Mouse (Mus musculus) embryonic facial prominence, embryonic 13.5 days (tissue): ENCODE measurements around the gene Naa10. TPM values are rescaled to one million over a fixed set of nuclear protein-coding genes. Genes with fewer than 3 reads are reported as not detected.

ENCODE experiments used
- ATAC-seq: fragments of 200-750 bp; cut with Nextera tagmentation; 2 replicates; pipeline ENCODE4 v1.8.0; 2017; ENCODE audit warnings: low read depth; ENCODE audit not compliant: insufficient number of reproducible peaks, insufficient read depth, low FRiP score, low TSS enrichment
- H3K27ac ChIP-seq: fragments of 300-500 bp; sonication (generic); 2 replicates; pipeline ENCODE4 v1.5.1; 2015; ENCODE audit warnings: moderate library complexity, mild to moderate bottlenecking, inconsistent platforms
- H3K27me3 ChIP-seq: fragments of 300-500 bp; sonication (generic); 2 replicates; pipeline ENCODE4 v1.6.1; 2015; ENCODE audit warnings: mild to moderate bottlenecking, inconsistent platforms
- H3K36me3 ChIP-seq: fragments of 300-500 bp; sonication (generic); 2 replicates; pipeline ENCODE4 v1.6.1; 2015; ENCODE audit warnings: mild to moderate bottlenecking, inconsistent platforms
- H3K4me1 ChIP-seq: fragments of 300-500 bp; sonication (generic); 2 replicates; pipeline ENCODE4 v1.6.1; 2015; ENCODE audit warnings: inconsistent platforms
- H3K4me2 ChIP-seq: fragments of 300-500 bp; sonication (generic); 2 replicates; pipeline ENCODE4 v1.6.1; 2015; ENCODE audit warnings: moderate library complexity, mild to moderate bottlenecking, inconsistent platforms
- H3K4me3 ChIP-seq: fragments of 300-500 bp; sonication (generic); 2 replicates; pipeline ENCODE4 v1.5.1; 2015; ENCODE audit warnings: mild to moderate bottlenecking, inconsistent platforms
- H3K9ac ChIP-seq: fragments of 300-500 bp; sonication (generic); 2 replicates; pipeline ENCODE4 v1.6.1; 2015; ENCODE audit warnings: mild to moderate bottlenecking, inconsistent platforms
- H3K9me3 ChIP-seq: fragments of 300-500 bp; sonication (generic); 2 replicates; pipeline ENCODE4 v1.6.1; 2016; ENCODE audit warnings: inconsistent platforms
- WGBS: fragments of 180-500 bp; shearing (Covaris S2); methylation state at CpG from one replicate; pipeline ENCODE4 v1.1.7; 2015; ENCODE audit warnings: mixed read lengths; 5-methylcytosine and 5-hydroxymethylcytosine counted together
- polyA plus RNA-seq: library from polyadenylated mRNA; unstranded; fragments of >200 nt; fragmentation: Nextera tagmentation; extraction: Ambion mirVana; gene quantifications from 2 replicates; pipeline ENCODE4 v1.2.1, GENCODE M21; 2015

Naa10 gene
- polyA plus RNA-seq, 1 experiment from 2014 or later, result 151 TPM

- 91% methylated on average over 10 of the region's 10 CpGs for WGBS
- Histone ChIP-seq H3K27me3 (no peaks in the 10 kb centered on the region), H3K4me3 (no peak overlapping the region), H3K4me1 (no peaks in the 10 kb centered on the region), H3K36me3 (peaks cover 96% of the 10 kb centered on the region), H3K9ac (no peak overlapping the region), H3K9me3 (no peaks in the 10 kb centered on the region), H3K27ac (no peak overlapping the region), H3K4me2 (no peak overlapping the region)
- ATAC-seq, result no peak
These were observed 27.6 kb upstream of the Naa10 start for GRCm38 (mm10) chrX:73949341-73949740.

- Histone ChIP-seq H3K27ac (no peak overlapping the region), H3K36me3 (peaks cover 97% of the 10 kb centered on the region), H3K27me3 (no peaks in the 10 kb centered on the region), H3K9me3 (no peaks in the 10 kb centered on the region), H3K4me3 (no peak overlapping the region), H3K9ac (no peak overlapping the region), H3K4me2 (no peak overlapping the region), H3K4me1 (no peaks in the 10 kb centered on the region)
- ATAC-seq, result no peak
- WGBS, result 36% methylated on average over 4 of the region's 4 CpGs
These were observed 26.9 kb upstream of the Naa10 start for GRCm38 (mm10) chrX:73948647-73949046.

DNA sequence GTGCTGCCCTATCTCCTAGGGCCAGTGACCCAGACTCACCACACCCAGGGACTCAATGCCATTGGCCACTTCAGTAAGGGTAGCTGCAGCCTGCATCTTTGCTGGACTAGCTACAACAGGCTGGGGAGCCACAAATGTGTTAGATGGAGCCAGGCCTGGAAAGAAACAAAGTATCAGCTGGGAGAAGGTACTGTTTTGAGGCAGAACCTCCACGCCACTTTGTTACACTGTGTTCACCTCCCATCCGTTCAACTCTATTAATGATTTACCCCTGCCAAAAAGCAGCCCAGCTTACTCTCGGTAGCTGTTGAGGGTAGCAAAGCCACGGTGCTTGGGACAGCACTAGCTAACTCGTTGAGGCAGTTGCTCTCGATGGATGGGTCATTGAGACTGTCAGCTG is 25.2 kb upstream of the Naa10 start:
- H3K4me1 ChIP-seq, result no peaks in the 10 kb centered on the region
- peaks cover 94% of the 10 kb centered on the region for H3K36me3 ChIP-seq
- no peaks in the 10 kb centered on the region for H3K9me3 ChIP-seq
- ATAC-seq, result no peak
- no peaks in the 10 kb centered on the region for H3K27me3 ChIP-seq
- no peak overlapping the region for H3K27ac ChIP-seq
- no peak overlapping the region for H3K9ac ChIP-seq
- H3K4me3 ChIP-seq, result no peak overlapping the region
- 84% methylated on average over 6 of the region's 6 CpGs for WGBS
- H3K4me2 ChIP-seq, result no peak overlapping the region

GRCm38 (mm10) chrX:73942294-73942693 is 20.6 kb upstream of the Naa10 start:
- H3K36me3 ChIP-seq, result peaks cover 56% of the 10 kb centered on the region
- H3K9me3 ChIP-seq, result no peaks in the 10 kb centered on the region
- H3K9ac ChIP-seq, result no peak overlapping the region
- ATAC-seq, result no peak
- no peaks in the 10 kb centered on the region for H3K4me1 ChIP-seq
- H3K4me3 ChIP-seq, result no peak overlapping the region
- no peak overlapping the region for H3K4me2 ChIP-seq
- H3K27me3 ChIP-seq, result no peaks in the 10 kb centered on the region
- H3K27ac ChIP-seq, result no peak overlapping the region
- WGBS, result 79% methylated on average over 2 of the region's 2 CpGs

GRCm38 (mm10) chrX:73941860-73942259 is 20.1 kb upstream of the Naa10 start:
- Histone ChIP-seq H3K27ac (no peak overlapping the region), H3K9ac (no peak overlapping the region), H3K4me3 (no peak overlapping the region), H3K36me3 (peaks cover 51% of the 10 kb centered on the region), H3K9me3 (no peaks in the 10 kb centered on the region), H3K27me3 (no peaks in the 10 kb centered on the region), H3K4me2 (no peak overlapping the region), H3K4me1 (no peaks in the 10 kb centered on the region)
- ATAC-seq, result no peak
- 76% methylated on average over 2 of the region's 2 CpGs for WGBS

GRCm38 (mm10) chrX:73931871-73932270 is 10.1 kb upstream of the Naa10 start:
- H3K4me3 ChIP-seq, result no peak overlapping the region
- no peak overlapping the region for H3K4me2 ChIP-seq
- H3K27me3 ChIP-seq, result no peaks in the 10 kb centered on the region; the same call in 1 of the 2 replicates
- no peak overlapping the region for H3K27ac ChIP-seq
- no peaks in the 10 kb centered on the region for H3K36me3 ChIP-seq
- H3K9me3 ChIP-seq, result no peaks in the 10 kb centered on the region
- no peak overlapping the region for H3K9ac ChIP-seq
- WGBS, result 81% methylated on average over 2 of the region's 2 CpGs
- H3K4me1 ChIP-seq, result no peaks in the 10 kb centered on the region
- ATAC-seq, result no peak

GRCm38 (mm10) chrX:73930402-73931062 is 8.8 kb upstream of the Naa10 start, which contains the start of gene Renbp:
Gene Renbp, minus strand, starts transcription at chrX:73930850.
- Histone ChIP-seq H3K9me3 (no peaks in the 10 kb centered on the region), H3K27me3 (no peaks in the 10 kb centered on the region; the same call in 1 of the 2 replicates), H3K4me2 (peak within 1 kb of the TSS; percentile 48), H3K36me3 (no peaks in the 10 kb centered on the region), H3K9ac (no peak within 1 kb of the TSS), H3K4me1 (no peaks in the 10 kb centered on the region), H3K27ac (no peak within 1 kb of the TSS), H3K4me3 (peak within 1 kb of the TSS; percentile 31)
- WGBS, result 38% methylated on average over 17 of the region's 17 CpGs
- ATAC-seq, result peak; percentile 62; the same call in 1 of the 2 replicates

- H3K4me2 ChIP-seq, result peak overlapping the region; percentile 73
- no peaks in the 10 kb centered on the region for H3K4me1 ChIP-seq
- H3K9ac ChIP-seq, result peak overlapping the region; percentile 80
- H3K27ac ChIP-seq, result 0 out of 2 replicates have a peak overlapping the region, but pooled peaks have one; percentile 75
- H3K9me3 ChIP-seq, result no peaks in the 10 kb centered on the region
- H3K36me3 ChIP-seq, result peaks cover 13% of the 10 kb centered on the region
- ATAC-seq, result no peak
- H3K27me3 ChIP-seq, result no peaks in the 10 kb centered on the region
- peak overlapping the region; percentile 56 for H3K4me3 ChIP-seq
- WGBS, result 77% methylated on average over 8 of the region's 8 CpGs
These were observed 772 bp upstream of the Naa10 start for GRCm38 (mm10) chrX:73922550-73922882.

DNA sequence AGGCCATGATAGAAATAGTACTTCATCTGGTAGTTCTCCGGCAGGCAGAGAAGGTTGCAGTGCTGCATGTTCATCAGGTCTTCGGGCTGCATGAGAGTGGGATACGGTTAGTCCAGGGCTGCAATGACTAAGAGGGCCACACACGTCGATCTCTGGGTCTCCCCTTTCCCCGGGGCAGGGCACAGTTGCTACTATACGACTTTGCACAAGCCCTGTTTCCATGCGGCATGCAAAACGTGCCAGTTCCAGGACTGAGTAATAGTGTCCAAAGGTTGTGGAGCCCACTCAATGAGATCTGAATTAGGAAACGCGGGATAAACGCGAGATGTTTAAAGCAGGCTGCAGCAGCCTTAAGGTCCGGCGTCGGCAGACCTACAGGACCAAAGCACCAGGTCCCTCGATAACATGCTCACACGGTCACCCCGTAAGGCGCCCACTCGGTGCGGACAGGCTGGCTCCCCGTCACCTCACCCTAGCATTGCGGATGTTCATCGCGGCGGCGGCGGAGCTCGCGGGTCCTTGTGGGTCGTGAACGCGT is 390 bp downstream of the Naa10 start:
- ATAC-seq, result no peak
- Histone ChIP-seq H3K27ac (peak overlapping the region; percentile 76), H3K36me3 (peaks cover 18% of the 10 kb centered on the region), H3K27me3 (no peaks in the 10 kb centered on the region), H3K9me3 (no peaks in the 10 kb centered on the region), H3K4me2 (peak overlapping the region; percentile 73), H3K4me1 (no peaks in the 10 kb centered on the region), H3K4me3 (peak overlapping the region; percentile 56), H3K9ac (peak overlapping the region; percentile 80)
- 30% methylated on average over 34 of the region's 34 CpGs for WGBS

- Histone ChIP-seq H3K9ac (no peak overlapping the region), H3K27me3 (no peaks in the 10 kb centered on the region), H3K27ac (no peak overlapping the region), H3K4me2 (no peak overlapping the region), H3K9me3 (no peaks in the 10 kb centered on the region), H3K36me3 (peaks cover 18% of the 10 kb centered on the region), H3K4me3 (no peak overlapping the region), H3K4me1 (no peaks in the 10 kb centered on the region)
- WGBS, result 81% methylated on average over 5 of the region's 5 CpGs
- ATAC-seq, result no peak
These were observed 3.1 kb downstream of the Naa10 start for GRCm38 (mm10) chrX:73918631-73919030.

- WGBS, result 81% methylated on average over 8 of the region's 8 CpGs
- Histone ChIP-seq H3K27me3 (no peaks in the 10 kb centered on the region), H3K4me3 (no peak overlapping the region), H3K27ac (no peak overlapping the region), H3K36me3 (peaks cover 18% of the 10 kb centered on the region), H3K4me1 (no peaks in the 10 kb centered on the region), H3K9me3 (no peaks in the 10 kb centered on the region), H3K9ac (no peak overlapping the region), H3K4me2 (no peak overlapping the region)
- no peak for ATAC-seq
These were observed 4.8 kb downstream of the Naa10 start for GRCm38 (mm10) chrX:73916945-73917344.
